Mouse (Mus musculus) spleen, adult 2 months (tissue): Measurements from ENCODE around the gene Faap100.

ENCODE experiments used
- CTCF ChIP-seq: fragments of 200-500 bp; IDR thresholded peaks from 2 replicates; pipeline ENCODE4 v1.5.1; 2011; ENCODE audit warnings: mild to moderate bottlenecking, inconsistent platforms; ENCODE audit not compliant: insufficient read depth, insufficient read length, insufficient replicate concordance; ENCODE audit errors: extremely low read depth
- POLR2A ChIP-seq: fragments of 200-500 bp; IDR thresholded peaks from 2 replicates; pipeline ENCODE4 v1.6.1; 2011; ENCODE audit warnings: low read depth, low read length, inconsistent platforms

GRCm38 (mm10) chr11:120335431-120336021, 43.0 kb downstream of the Faap100 start:
- TF ChIP-seq CTCF (no peak), POLR2A (no peak)
